Mouse (Mus musculus) embryo, embryonic 9.5 days (tissue): ENCODE results near the gene Olfr1431.
"Not testable (repeated sequence)": the region's sequence is repeated elsewhere in the genome, so short reads cannot be mapped to it uniquely, and the experiment has no call there.

Experiments
- DNase-seq: peaks from one replicate; pipeline ENCODE4 v3.0.0-alpha.2; 2017; ENCODE audit errors: extremely low spot score

Olfr1431 gene

DNA sequence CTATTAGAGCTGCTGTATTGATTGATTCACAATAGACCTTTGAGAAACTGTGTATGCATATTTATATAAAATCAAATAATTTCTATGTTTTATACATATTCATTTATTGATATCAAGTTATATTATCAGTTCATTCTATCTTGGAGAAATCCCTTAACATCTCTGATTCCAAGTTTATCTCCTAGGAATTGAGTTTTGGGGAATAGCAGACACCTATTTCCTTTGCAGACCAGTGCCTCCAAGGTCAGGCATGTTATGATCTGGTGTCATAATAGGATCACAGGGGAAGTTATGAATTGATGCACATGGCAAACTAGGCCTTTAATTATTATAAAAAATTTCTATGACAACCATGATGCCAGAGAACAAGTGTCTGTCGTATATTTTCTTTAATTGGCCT is at the start of gene Olfr1431:
Gene Olfr1431, plus strand, starts transcription at position 301 of the 400 bp plus-strand sequence.
- no peak for DNase-seq

DNA sequence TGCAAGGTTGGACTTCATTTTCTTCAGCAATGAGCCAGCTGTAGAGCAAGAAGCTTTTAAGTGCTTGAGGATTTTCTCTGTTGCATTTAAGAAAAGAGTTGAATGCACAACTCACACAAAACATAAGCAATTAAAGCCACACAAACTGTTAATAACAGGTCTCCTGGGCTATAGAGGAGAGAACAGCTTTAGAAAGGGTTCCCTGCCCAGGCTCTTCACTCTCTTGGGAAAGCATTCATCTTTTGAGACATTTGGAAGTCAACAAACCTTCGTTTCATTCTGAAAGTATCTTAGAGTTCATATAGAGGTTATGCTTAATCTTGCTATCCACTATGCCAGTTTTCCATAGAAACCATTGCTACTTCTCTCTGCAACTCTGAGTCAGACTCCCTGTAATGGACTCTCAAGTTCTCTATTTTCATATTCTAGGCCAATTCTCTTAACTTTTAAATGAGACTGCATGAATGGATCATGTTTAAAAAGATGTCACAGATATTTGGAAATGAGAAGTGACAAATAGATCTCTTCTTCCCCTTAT is 30.3 kb upstream of the Olfr1431 start, which contains the start of gene Olfr1555-ps1:
Gene Olfr1555-ps1, minus strand, starts transcription at position 51 of the 538 bp plus-strand sequence.
- DNase-seq: not testable (repeated sequence)

DNA sequence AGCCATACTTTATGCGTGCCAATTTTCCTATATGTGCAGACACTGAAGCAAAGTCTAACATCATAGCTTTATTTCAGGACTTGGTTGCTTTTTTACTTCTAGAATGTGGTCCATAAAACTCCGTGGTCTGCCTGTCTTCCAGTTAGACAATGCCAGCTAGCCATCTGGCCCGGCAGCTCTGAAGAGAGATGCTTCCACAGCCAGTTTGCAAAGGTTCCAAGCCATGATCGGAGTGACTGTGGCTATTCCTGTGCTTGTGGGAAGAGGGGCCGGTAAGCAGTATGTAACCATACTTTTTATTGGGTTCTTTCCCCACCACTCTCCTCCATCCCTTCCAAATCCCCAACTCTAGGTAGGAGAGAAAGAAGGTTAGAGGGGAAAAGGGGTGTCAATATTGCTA is 25.0 kb upstream of the Olfr1431 start:
- not testable (repeated sequence) for DNase-seq

DNA sequence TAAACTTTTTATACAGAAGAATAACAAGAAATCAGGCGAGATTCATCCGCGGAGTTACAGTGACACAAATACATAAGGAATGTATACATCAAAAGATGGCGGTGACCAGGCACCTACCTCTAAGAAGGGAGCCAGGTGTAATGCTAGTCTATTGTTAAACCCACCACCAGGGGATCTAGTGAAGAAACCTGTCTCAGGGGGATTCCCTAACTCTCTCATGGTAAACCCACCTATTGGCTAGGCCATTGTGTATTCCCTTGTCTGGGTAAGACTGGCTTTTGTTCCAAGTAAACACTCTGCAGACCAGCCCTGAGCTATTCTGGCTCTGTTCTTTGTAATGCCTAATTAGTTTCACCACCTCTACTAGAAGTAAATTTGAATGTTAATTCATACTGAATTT is 1.4 kb upstream of the Olfr1431 start:
- not testable (repeated sequence) for DNase-seq

DNA sequence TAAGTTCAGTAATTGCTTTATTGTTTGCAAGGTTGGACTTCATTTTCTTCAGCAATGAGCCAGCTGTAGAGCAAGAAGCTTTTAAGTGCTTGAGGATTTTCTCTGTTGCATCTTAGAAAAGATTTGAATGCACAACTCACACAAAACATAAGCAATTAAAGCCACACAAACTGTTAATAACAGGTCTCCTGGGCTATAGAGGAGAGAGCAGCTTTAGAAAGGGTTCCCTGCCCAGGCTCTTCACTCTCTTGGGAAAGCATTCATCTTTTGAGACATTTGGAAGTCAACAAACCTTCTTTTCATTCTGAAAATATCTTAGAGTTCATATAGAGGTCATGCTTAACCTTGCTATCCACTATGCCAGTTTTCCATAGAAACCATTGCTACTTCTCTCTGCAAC is 32.1 kb downstream of the Olfr1431 start, which contains the start of gene Olfr1432:
Gene Olfr1432, minus strand, starts transcription at position 101 of the 400 bp plus-strand sequence.
- DNase-seq: not testable (repeated sequence)

DNA sequence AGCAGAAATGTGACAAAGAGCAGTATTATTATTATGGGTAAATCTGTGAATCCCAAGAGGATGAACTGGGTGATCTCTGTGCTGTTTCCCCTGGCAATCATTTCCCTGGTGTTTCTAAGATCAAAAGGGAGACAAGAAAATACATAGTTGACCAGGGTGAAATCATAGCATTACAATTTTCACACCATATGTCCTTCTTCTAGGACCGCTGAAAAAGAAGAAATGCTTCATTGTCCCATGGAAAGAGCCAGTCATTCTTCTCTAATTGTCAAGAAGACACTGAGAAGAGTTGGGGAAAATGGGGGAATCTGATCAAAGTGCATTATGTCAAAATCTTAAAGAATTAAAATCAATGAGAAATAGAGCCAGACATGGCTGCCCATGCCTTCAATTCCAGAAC is 41.1 kb downstream of the Olfr1431 start, which contains the start of gene Olfr262:
Gene Olfr262, minus strand, starts transcription at position 101 of the 400 bp plus-strand sequence.
- DNase-seq: no peak

DNA sequence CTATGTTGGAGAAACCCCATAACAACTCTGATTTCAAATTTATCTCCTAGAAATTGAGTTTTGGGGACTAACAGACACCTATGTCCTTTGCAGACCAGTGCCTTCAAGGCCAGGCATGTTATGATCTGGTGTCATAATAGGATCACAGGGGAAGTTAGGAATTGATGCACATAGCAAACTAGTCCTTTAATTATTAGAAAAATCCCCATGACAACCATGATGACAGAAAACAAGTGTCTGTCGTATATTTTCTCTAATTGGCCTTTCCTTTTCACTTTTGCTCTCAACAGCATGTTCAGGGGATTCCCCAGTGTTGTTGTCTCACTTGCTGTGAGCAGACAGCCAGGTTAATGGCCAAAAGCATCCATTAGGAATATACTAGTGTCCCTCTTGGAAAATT is 60.3 kb downstream of the Olfr1431 start, which contains the start of gene Olfr235:
Gene Olfr235, plus strand, starts transcription at position 301 of the 400 bp plus-strand sequence.
- DNase-seq: no peak
